Mouse (Mus musculus) forebrain, embryonic 11.5 days (tissue): ENCODE results near the gene Pcca. TPM values are rescaled to one million over a fixed set of nuclear protein-coding genes. Genes with fewer than 3 reads are reported as not detected.

Source experiments
- ATAC-seq: fragments of 200-750 bp; cut with Nextera tagmentation; replicated peaks from 2 replicates; pipeline ENCODE4 v1.8.0; 2017; ENCODE audit warnings: moderate TSS enrichment; ENCODE audit not compliant: low FRiP score
- DNase-seq: peaks from one replicate; pipeline ENCODE4 v3.0.0-alpha.2; 2017; ENCODE audit warnings: low spot score
- H3K27ac ChIP-seq: fragments of 300-500 bp; sonication (generic); 2 replicates; pipeline ENCODE4 v1.5.1; 2014; ENCODE audit warnings: low read depth, low read length
- H3K27me3 ChIP-seq: fragments of 300-500 bp; sonication (generic); 2 replicates; pipeline ENCODE4 v1.6.1; 2014; ENCODE audit warnings: mild to moderate bottlenecking, low read length, mixed read lengths; ENCODE audit not compliant: control insufficient read depth, insufficient read depth
- H3K36me3 ChIP-seq: fragments of 300-500 bp; sonication (generic); 2 replicates; pipeline ENCODE4 v1.6.1; 2014; ENCODE audit warnings: mild to moderate bottlenecking, low read length, moderate library complexity, mixed read lengths; ENCODE audit not compliant: control insufficient read depth, insufficient read depth
- H3K4me1 ChIP-seq: fragments of 300-500 bp; sonication (generic); replicated peaks from 2 replicates; pipeline ENCODE4 v1.6.1; 2014; ENCODE audit warnings: low read length, mixed read lengths; ENCODE audit not compliant: control insufficient read depth, insufficient read depth
- H3K4me2 ChIP-seq: fragments of 300-500 bp; sonication (generic); 2 replicates; pipeline ENCODE4 v1.6.1; 2014; ENCODE audit warnings: low read depth, mild to moderate bottlenecking, low read length, moderate library complexity, mixed read lengths; ENCODE audit not compliant: severe bottlenecking
- H3K4me3 ChIP-seq: fragments of 300-500 bp; sonication (generic); 2 replicates; pipeline ENCODE4 v1.5.1; 2014; ENCODE audit warnings: low read depth, low read length
- H3K9ac ChIP-seq: fragments of 300-500 bp; sonication (generic); 2 replicates; pipeline ENCODE4 v1.6.1; 2014; ENCODE audit warnings: low read length
- H3K9me3 ChIP-seq: fragments of 300-500 bp; sonication (generic); 2 replicates; pipeline ENCODE4 v1.6.1; 2016; ENCODE audit warnings: low read length, mixed read lengths; ENCODE audit not compliant: control insufficient read depth
- WGBS: fragments of 180-500 bp; shearing (Covaris S2); extraction: QIAGEN DNeasy Blood & Tissue Kit; methylation state at CpG from one replicate; pipeline ENCODE4 v1.1.7; 2014; 5-methylcytosine and 5-hydroxymethylcytosine counted together
- polyA plus RNA-seq: library from polyadenylated mRNA; unstranded; fragments of >200 nt; fragmentation: Nextera tagmentation; extraction: Ambion mirVana; gene quantifications from 2 replicates; pipeline ENCODE4 v1.2.1, GENCODE M21; 2014

Pcca gene
- polyA plus RNA-seq, 1 experiment from 2014 or later: 39.6 TPM

GRCm38 (mm10) chr14:122885893-122886292 lies 351.8 kb downstream of the Pcca start:
- Histone ChIP-seq H3K9ac (no peak overlapping the region), H3K4me2 (no peak overlapping the region), H3K9me3 (no peaks in the 10 kb centered on the region), H3K4me1 (peaks cover 22% of the 10 kb centered on the region; the same call in 1 of the 2 replicates), H3K27ac (no peak overlapping the region), H3K27me3 (no peaks in the 10 kb centered on the region), H3K36me3 (no peaks in the 10 kb centered on the region), H3K4me3 (no peak overlapping the region)
- WGBS: 94% methylated on average over 7 of the region's 7 CpGs
- DNase-seq (no peak), ATAC-seq (no peak)

GRCm38 (mm10) chr14:122887278-122887677 lies 353.2 kb downstream of the Pcca start:
- Histone ChIP-seq H3K4me1 (peaks cover 17% of the 10 kb centered on the region; the same call in 1 of the 2 replicates), H3K9ac (no peak overlapping the region), H3K27me3 (no peaks in the 10 kb centered on the region), H3K27ac (no peak overlapping the region), H3K4me3 (no peak overlapping the region), H3K9me3 (no peaks in the 10 kb centered on the region), H3K36me3 (no peaks in the 10 kb centered on the region), H3K4me2 (no peak overlapping the region)
- WGBS: 82% methylated on average over 1 of the region's 1 CpGs
- no peak for ATAC-seq
- DNase-seq: no peak

GRCm38 (mm10) chr14:122887702-122888479 lies 353.8 kb downstream of the Pcca start:
- Histone ChIP-seq H3K4me2 (no peak overlapping the region), H3K9ac (no peak overlapping the region), H3K36me3 (no peaks in the 10 kb centered on the region), H3K27ac (no peak overlapping the region), H3K27me3 (no peaks in the 10 kb centered on the region), H3K9me3 (no peaks in the 10 kb centered on the region), H3K4me3 (no peak overlapping the region), H3K4me1 (peaks cover 11% of the 10 kb centered on the region; the same call in 1 of the 2 replicates)
- ATAC-seq (no peak), DNase-seq (no peak)
- WGBS: 77% methylated on average over 3 of the region's 3 CpGs

GRCm38 (mm10) chr14:122888480-122888872 lies 354.4 kb downstream of the Pcca start:
- no peak overlapping the region for H3K27ac ChIP-seq
- no peak overlapping the region for H3K4me2 ChIP-seq
- peaks cover 5% of the 10 kb centered on the region; the same call in 1 of the 2 replicates for H3K4me1 ChIP-seq
- 89% methylated on average over 1 of the region's 1 CpGs for WGBS
- H3K36me3 ChIP-seq: no peaks in the 10 kb centered on the region
- DNase-seq: no peak
- ATAC-seq: no peak
- no peak overlapping the region for H3K9ac ChIP-seq
- H3K27me3 ChIP-seq: no peaks in the 10 kb centered on the region
- no peak overlapping the region for H3K4me3 ChIP-seq
- H3K9me3 ChIP-seq: no peaks in the 10 kb centered on the region

GRCm38 (mm10) chr14:122891470-122891968 lies 357.4 kb downstream of the Pcca start:
- H3K9me3 ChIP-seq: no peaks in the 10 kb centered on the region
- ATAC-seq (no peak), DNase-seq (no peak)
- no peaks in the 10 kb centered on the region for H3K27me3 ChIP-seq
- H3K4me2 ChIP-seq: no peak overlapping the region
- no peaks in the 10 kb centered on the region for H3K36me3 ChIP-seq
- no peak overlapping the region for H3K4me3 ChIP-seq
- no peak overlapping the region for H3K27ac ChIP-seq
- H3K9ac ChIP-seq: no peak overlapping the region
- 95% methylated on average over 12 of the region's 12 CpGs for WGBS
- no peaks in the 10 kb centered on the region for H3K4me1 ChIP-seq

GRCm38 (mm10) chr14:122896106-122896505 lies 362.0 kb downstream of the Pcca start:
- 90% methylated on average over 1 of the region's 1 CpGs for WGBS
- no peak overlapping the region for H3K27ac ChIP-seq
- no peak overlapping the region for H3K4me3 ChIP-seq
- no peak for DNase-seq
- no peaks in the 10 kb centered on the region for H3K36me3 ChIP-seq
- no peaks in the 10 kb centered on the region for H3K9me3 ChIP-seq
- H3K27me3 ChIP-seq: no peaks in the 10 kb centered on the region
- H3K9ac ChIP-seq: no peak overlapping the region
- no peak for ATAC-seq
- no peak overlapping the region for H3K4me2 ChIP-seq
- H3K4me1 ChIP-seq: no peaks in the 10 kb centered on the region

- H3K36me3 ChIP-seq: no peaks in the 10 kb centered on the region
- no peaks in the 10 kb centered on the region for H3K4me1 ChIP-seq
- no peaks in the 10 kb centered on the region for H3K9me3 ChIP-seq
- ATAC-seq (no peak), DNase-seq (no peak)
- no peak overlapping the region for H3K27ac ChIP-seq
- no peak overlapping the region for H3K9ac ChIP-seq
- H3K27me3 ChIP-seq: no peaks in the 10 kb centered on the region
- H3K4me2 ChIP-seq: no peak overlapping the region
- no peak overlapping the region for H3K4me3 ChIP-seq
Measured at GRCm38 (mm10) chr14:122898550-122898949, 364.4 kb downstream of the Pcca start.

- ATAC-seq: no peak
- DNase-seq: no peak
- H3K4me3 ChIP-seq: no peak overlapping the region
Measured at GRCm38 (mm10) chr14:122900679-122901078, 366.6 kb downstream of the Pcca start.

GRCm38 (mm10) chr14:122901177-122901576 lies 367.1 kb downstream of the Pcca start:
- Histone ChIP-seq H3K4me1 (no peaks in the 10 kb centered on the region), H3K36me3 (no peaks in the 10 kb centered on the region), H3K9me3 (no peaks in the 10 kb centered on the region), H3K27ac (no peak overlapping the region), H3K9ac (no peak overlapping the region), H3K27me3 (no peaks in the 10 kb centered on the region), H3K4me2 (no peak overlapping the region), H3K4me3 (no peak overlapping the region)
- no peak for DNase-seq
- 85% methylated on average over 3 of the region's 3 CpGs for WGBS
- no peak for ATAC-seq

More at GRCm38 (mm10) chr14:122900679-122901078, 366.6 kb downstream of the Pcca start:
- H3K9me3 ChIP-seq: no peaks in the 10 kb centered on the region
- H3K9ac ChIP-seq: no peak overlapping the region
- H3K27me3 ChIP-seq: no peaks in the 10 kb centered on the region
- no peaks in the 10 kb centered on the region for H3K4me1 ChIP-seq
- no peaks in the 10 kb centered on the region for H3K36me3 ChIP-seq
- H3K4me2 ChIP-seq: no peak overlapping the region
- no peak overlapping the region for H3K27ac ChIP-seq
